Mouse (Mus musculus) heart, embryonic 12.5 days (tissue): ENCODE data around the gene Ppm1h. TPM values are rescaled to one million over a fixed set of nuclear protein-coding genes. Genes with fewer than 3 reads are reported as not detected.
"Not testable (repeated sequence)": the region's sequence is repeated elsewhere in the genome, so short reads cannot be mapped to it uniquely, and the experiment has no call there.

ENCODE experiments used
- ATAC-seq: fragments of 200-750 bp; cut with Nextera tagmentation; 2 replicates; pipeline ENCODE4 v1.8.0; 2017; ENCODE audit warnings: moderate TSS enrichment, moderate library complexity; ENCODE audit not compliant: insufficient number of reproducible peaks, low FRiP score
- H3K27ac ChIP-seq: fragments of 300-500 bp; sonication (generic); 2 replicates; pipeline ENCODE4 v1.5.1; 2016; ENCODE audit warnings: mild to moderate bottlenecking, moderate library complexity; ENCODE audit not compliant: poor library complexity, severe bottlenecking
- H3K27me3 ChIP-seq: fragments of 300-500 bp; sonication (generic); replicated peaks from 2 replicates; pipeline ENCODE4 v1.6.1; 2016; ENCODE audit warnings: mild to moderate bottlenecking, moderate library complexity
- H3K36me3 ChIP-seq: fragments of 300-500 bp; sonication (generic); 2 replicates; pipeline ENCODE4 v1.6.1; 2016; ENCODE audit warnings: mild to moderate bottlenecking, moderate library complexity
- H3K4me1 ChIP-seq: fragments of 300-500 bp; sonication (generic); replicated peaks from 2 replicates; pipeline ENCODE4 v1.6.1; 2016; ENCODE audit warnings: mild to moderate bottlenecking
- H3K4me2 ChIP-seq: fragments of 300-500 bp; sonication (generic); 2 replicates; pipeline ENCODE4 v1.6.1; 2016; ENCODE audit warnings: mild to moderate bottlenecking, moderate library complexity
- H3K4me3 ChIP-seq: fragments of 300-500 bp; sonication (generic); 2 replicates; pipeline ENCODE4 v1.5.1; 2016; ENCODE audit warnings: mild to moderate bottlenecking
- H3K9ac ChIP-seq: fragments of 300-500 bp; sonication (generic); 2 replicates; pipeline ENCODE4 v1.6.1; 2016; ENCODE audit warnings: mild to moderate bottlenecking, moderate library complexity
- H3K9me3 ChIP-seq: fragments of 300-500 bp; sonication (generic); replicated peaks from 2 replicates; pipeline ENCODE4 v1.6.1; 2016; ENCODE audit warnings: mild to moderate bottlenecking, moderate library complexity
- WGBS: fragments of 180-500 bp; shearing (Covaris S2); methylation state at CpG from one replicate; pipeline ENCODE4 v1.1.7; 2016; 5-methylcytosine and 5-hydroxymethylcytosine counted together
- polyA plus RNA-seq: library from polyadenylated mRNA; unstranded; fragments of >200 nt; fragmentation: Nextera tagmentation; extraction: Ambion mirVana; gene quantifications from 2 replicates; pipeline ENCODE4 v1.2.1, GENCODE M21; 2016

Gene Ppm1h
- polyA plus RNA-seq, 1 experiment from 2014 or later = 4.2 TPM

- not testable (repeated sequence) for ATAC-seq, H3K36me3 ChIP-seq, H3K27me3 ChIP-seq, H3K9me3 ChIP-seq, H3K27ac ChIP-seq, H3K4me2 ChIP-seq, H3K9ac ChIP-seq, H3K4me3 ChIP-seq
- peaks cover 30% of the 10 kb centered on the region for H3K4me1 ChIP-seq
- WGBS = no CpG with 5 or more reads among the region's 4 CpGs
These were observed 256.8 kb downstream of the Ppm1h start for GRCm38 (mm10) chr10:122935406-122935805.

- H3K4me1 ChIP-seq = peaks cover 15% of the 10 kb centered on the region
- not testable (repeated sequence) for ATAC-seq, H3K27me3 ChIP-seq, H3K9ac ChIP-seq, H3K4me2 ChIP-seq, H3K36me3 ChIP-seq, H3K9me3 ChIP-seq, H3K4me3 ChIP-seq, H3K27ac ChIP-seq
- WGBS = no CpG with 5 or more reads among the region's 4 CpGs
These were observed 258.8 kb downstream of the Ppm1h start for GRCm38 (mm10) chr10:122937380-122937779.

- H3K27me3 ChIP-seq = no peaks in the 10 kb centered on the region
- no peaks in the 10 kb centered on the region for H3K9me3 ChIP-seq
- H3K4me1 ChIP-seq = peaks cover 7% of the 10 kb centered on the region; the same call in 1 of the 2 replicates
- no peak overlapping the region for H3K9ac ChIP-seq
- 89% methylated on average over 10 of the region's 10 CpGs for WGBS
- ATAC-seq = no peak
- H3K4me2 ChIP-seq = no peak overlapping the region
- H3K27ac ChIP-seq = no peak overlapping the region
- no peaks in the 10 kb centered on the region for H3K36me3 ChIP-seq
- no peak overlapping the region for H3K4me3 ChIP-seq
These were observed 261.0 kb downstream of the Ppm1h start for GRCm38 (mm10) chr10:122939546-122939945.

- H3K27me3 ChIP-seq = no peaks in the 10 kb centered on the region
- 72% methylated on average over 7 of the region's 7 CpGs for WGBS
- H3K4me1 ChIP-seq = peaks cover 7% of the 10 kb centered on the region; the same call in 1 of the 2 replicates
- H3K4me3 ChIP-seq = no peak overlapping the region
- H3K27ac ChIP-seq = no peak overlapping the region
- H3K9ac ChIP-seq = no peak overlapping the region
- H3K9me3 ChIP-seq = no peaks in the 10 kb centered on the region
- ATAC-seq = no peak
- no peaks in the 10 kb centered on the region for H3K36me3 ChIP-seq
- H3K4me2 ChIP-seq = no peak overlapping the region
These were observed 264.2 kb downstream of the Ppm1h start for GRCm38 (mm10) chr10:122942771-122943170.

GRCm38 (mm10) chr10:122943824-122944223 lies 265.3 kb downstream of the Ppm1h start:
- Histone ChIP-seq H3K4me3 (no peak overlapping the region), H3K9ac (no peak overlapping the region), H3K4me1 (peaks cover 7% of the 10 kb centered on the region; the same call in 1 of the 2 replicates), H3K27ac (no peak overlapping the region), H3K36me3 (no peaks in the 10 kb centered on the region), H3K27me3 (no peaks in the 10 kb centered on the region), H3K9me3 (no peaks in the 10 kb centered on the region), H3K4me2 (no peak overlapping the region)
- WGBS = 55% methylated on average over 6 of the region's 6 CpGs
- no peak for ATAC-seq

- Histone ChIP-seq H3K27ac (no peak overlapping the region), H3K27me3 (no peaks in the 10 kb centered on the region), H3K4me2 (no peak overlapping the region), H3K4me3 (no peak overlapping the region), H3K9ac (no peak overlapping the region), H3K9me3 (no peaks in the 10 kb centered on the region), H3K36me3 (no peaks in the 10 kb centered on the region), H3K4me1 (peaks cover 7% of the 10 kb centered on the region; the same call in 1 of the 2 replicates)
- ATAC-seq = no peak
- 78% methylated on average over 5 of the region's 5 CpGs for WGBS
These were observed 266.3 kb downstream of the Ppm1h start for GRCm38 (mm10) chr10:122944888-122945287.

GRCm38 (mm10) chr10:122950966-122951365 lies 272.4 kb downstream of the Ppm1h start:
- Histone ChIP-seq H3K27ac (no peak overlapping the region), H3K27me3 (no peaks in the 10 kb centered on the region), H3K9me3 (no peaks in the 10 kb centered on the region), H3K4me3 (no peak overlapping the region), H3K9ac (no peak overlapping the region), H3K4me1 (no peaks in the 10 kb centered on the region), H3K36me3 (no peaks in the 10 kb centered on the region), H3K4me2 (no peak overlapping the region)
- no peak for ATAC-seq
- WGBS = 88% methylated on average over 6 of the region's 6 CpGs

- no peaks in the 10 kb centered on the region for H3K9me3 ChIP-seq
- no peak overlapping the region for H3K4me3 ChIP-seq
These were observed 275.0 kb downstream of the Ppm1h start for GRCm38 (mm10) chr10:122953576-122953975.

GRCm38 (mm10) chr10:122957918-122958317 lies 279.4 kb downstream of the Ppm1h start:
- ATAC-seq = no peak
- WGBS = 75% methylated on average over 2 of the region's 2 CpGs

More at GRCm38 (mm10) chr10:122953576-122953975, 275.0 kb downstream of the Ppm1h start:
- Histone ChIP-seq H3K9ac (no peak overlapping the region), H3K4me2 (no peak overlapping the region), H3K27me3 (no peaks in the 10 kb centered on the region), H3K4me1 (no peaks in the 10 kb centered on the region), H3K27ac (no peak overlapping the region), H3K36me3 (no peaks in the 10 kb centered on the region)
- WGBS = 86% methylated on average over 9 of the region's 9 CpGs
- ATAC-seq = no peak

GRCm38 (mm10) chr10:122958699-122959098 lies 280.1 kb downstream of the Ppm1h start:
- no peak for ATAC-seq
- no peak overlapping the region for H3K4me3 ChIP-seq
- peaks cover 16% of the 10 kb centered on the region for H3K4me1 ChIP-seq
- H3K36me3 ChIP-seq = no peaks in the 10 kb centered on the region
- H3K9ac ChIP-seq = no peak overlapping the region
- peaks cover 4% of the 10 kb centered on the region; the same call in 1 of the 2 replicates for H3K9me3 ChIP-seq
- WGBS = 87% methylated on average over 5 of the region's 5 CpGs
- no peak overlapping the region for H3K27ac ChIP-seq
- H3K4me2 ChIP-seq = no peak overlapping the region
- H3K27me3 ChIP-seq = peaks cover 3% of the 10 kb centered on the region; the same call in 1 of the 2 replicates

More at GRCm38 (mm10) chr10:122957918-122958317, 279.4 kb downstream of the Ppm1h start:
- Histone ChIP-seq H3K36me3 (no peaks in the 10 kb centered on the region), H3K4me3 (no peak overlapping the region), H3K9me3 (peaks cover 4% of the 10 kb centered on the region; the same call in 1 of the 2 replicates), H3K4me2 (no peak overlapping the region), H3K27me3 (peaks cover 3% of the 10 kb centered on the region; the same call in 1 of the 2 replicates), H3K9ac (no peak overlapping the region), H3K4me1 (peaks cover 12% of the 10 kb centered on the region), H3K27ac (no peak overlapping the region)

GRCm38 (mm10) chr10:122960216-122960615 lies 281.7 kb downstream of the Ppm1h start:
- Histone ChIP-seq H3K4me2 (no peak overlapping the region), H3K4me3 (no peak overlapping the region), H3K4me1 (peaks cover 26% of the 10 kb centered on the region), H3K9ac (no peak overlapping the region), H3K36me3 (no peaks in the 10 kb centered on the region), H3K9me3 (peaks cover 8% of the 10 kb centered on the region), H3K27ac (no peak overlapping the region), H3K27me3 (peaks cover 3% of the 10 kb centered on the region; the same call in 1 of the 2 replicates)
- ATAC-seq = no peak
- 69% methylated on average over 16 of the region's 16 CpGs for WGBS

GRCm38 (mm10) chr10:122960738-122961137 lies 282.2 kb downstream of the Ppm1h start:
- 44% methylated on average over 16 of the region's 16 CpGs for WGBS
- Histone ChIP-seq H3K27me3 (peaks cover 3% of the 10 kb centered on the region; the same call in 1 of the 2 replicates), H3K9ac (no peak overlapping the region), H3K4me3 (no peak overlapping the region), H3K27ac (no peak overlapping the region), H3K9me3 (peaks cover 8% of the 10 kb centered on the region), H3K4me1 (peaks cover 26% of the 10 kb centered on the region), H3K36me3 (no peaks in the 10 kb centered on the region), H3K4me2 (peak overlapping the region; percentile 50)
- ATAC-seq = no peak
